Mouse (Mus musculus): ENCODE measurements around the gene Thrap3. TPM values are rescaled to one million over a fixed set of nuclear protein-coding genes. Genes with fewer than 3 reads are reported as not detected.

Thrap3 gene
- polyA plus RNA-seq, 1 experiment from 2014 or later, result 78.7 TPM

DNA sequence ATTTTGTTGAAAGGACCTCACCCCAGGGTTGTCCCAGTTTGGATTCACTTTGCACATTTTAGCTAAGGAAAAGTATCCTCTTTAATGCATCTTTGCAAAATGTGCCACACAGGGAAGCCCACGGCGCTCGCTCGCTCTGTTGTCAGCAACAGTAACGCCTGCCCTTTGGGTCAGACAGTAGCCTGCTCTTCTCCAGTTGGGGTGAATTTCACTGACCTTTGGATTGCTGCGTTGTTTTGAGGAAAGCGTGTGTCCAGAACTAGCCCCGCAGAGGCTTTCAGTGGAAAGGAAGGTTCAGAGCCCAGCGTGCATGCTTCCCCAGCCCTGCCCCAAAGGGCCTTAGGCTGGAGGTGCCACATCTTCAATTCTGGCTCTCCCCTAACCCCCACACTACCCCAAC lies 87.1 kb downstream of the Thrap3 start:
- DNase-seq (ENCODE audit: low spot score) (no peak), ATAC-seq (ENCODE audit: low FRiP score, low TSS enrichment) (no peak)
- Histone ChIP-seq H3K36me3 (ENCODE audit: control insufficient read depth, insufficient read depth, low read length) (no peaks in the 10 kb centered on the region), H3K4me3 (ENCODE audit: low read depth, low read length) (no peak overlapping the region), H3K27me3 (ENCODE audit: control insufficient read depth, insufficient read depth, low read length) (no peaks in the 10 kb centered on the region), H3K9ac (ENCODE audit: low read length) (no peak overlapping the region), H3K9me3 (ENCODE audit: control insufficient read depth, low read length) (no peaks in the 10 kb centered on the region), H3K4me1 (replicated peaks; ENCODE audit: control insufficient read depth, insufficient read depth) (peaks cover 3% of the 10 kb centered on the region; the same call in 1 of the 2 replicates), H3K27ac (replicated peaks) (no peak overlapping the region), H3K4me2 (replicated peaks; ENCODE audit: low read depth) (no peak overlapping the region)
- 87% methylated on average over 9 of the region's 9 CpGs for WGBS
- TF ChIP-seq CTCF (IDR thresholded peaks at IDR 0.05; ENCODE audit: low read depth) (no peak), EP300 (optimal IDR thresholded peaks at IDR 0.05) (no peak)

Other genes starting within 250 kb of the Thrap3 start
- 0.17 and 0.22 TPM in 2 replicates for gene Csf3r, start 178.2 kb downstream of the Thrap3 start, polyA plus RNA-seq (2015; fragmentation: Nextera tagmentation; extraction: Ambion mirVana)
- 81.9 and 90.0 TPM in 2 replicates for gene Mrps15, start 155.8 kb downstream of the Thrap3 start, polyA plus RNA-seq (2015; fragmentation: Nextera tagmentation; extraction: Ambion mirVana)
- 3.6 and 5.1 TPM in 2 replicates for gene Oscp1, start 144.2 kb downstream of the Thrap3 start, polyA plus RNA-seq (2015; fragmentation: Nextera tagmentation; extraction: Ambion mirVana)
- gene Lsm10, start 106.1 kb downstream of the Thrap3 start, polyA plus RNA-seq (2015; fragmentation: Nextera tagmentation; extraction: Ambion mirVana), result 41.8 and 46.5 TPM in 2 replicates
- gene Stk40, start 98.8 kb downstream of the Thrap3 start, polyA plus RNA-seq (2015; fragmentation: Nextera tagmentation; extraction: Ambion mirVana), result 17.3 and 20.2 TPM in 2 replicates
- gene Eva1b, start 55.0 kb downstream of the Thrap3 start, polyA plus RNA-seq (2015; fragmentation: Nextera tagmentation; extraction: Ambion mirVana), result 39.7 and 39.9 TPM in 2 replicates
- gene Sh3d21, start 39.3 kb downstream of the Thrap3 start, polyA plus RNA-seq (2015; fragmentation: Nextera tagmentation; extraction: Ambion mirVana), result 8.4 and 12.0 TPM in 2 replicates
- 15.2 and 17.8 TPM in 2 replicates for gene Map7d1, start 53.6 kb upstream of the Thrap3 start, polyA plus RNA-seq (2015; fragmentation: Nextera tagmentation; extraction: Ambion mirVana)
- 80.7 and 84.6 TPM in 2 replicates for gene Trappc3, start 59.6 kb upstream of the Thrap3 start, polyA plus RNA-seq (2015; fragmentation: Nextera tagmentation; extraction: Ambion mirVana)
- gene Col8a2, start 84.0 kb upstream of the Thrap3 start, polyA plus RNA-seq (2015; fragmentation: Nextera tagmentation; extraction: Ambion mirVana), result 6.4 and 7.8 TPM in 2 replicates
- 33.8 and 35.7 TPM in 2 replicates for gene Adprhl2, start 118.9 kb upstream of the Thrap3 start, polyA plus RNA-seq (2015; fragmentation: Nextera tagmentation; extraction: Ambion mirVana)
- 3.6 and 3.9 TPM in 2 replicates for gene Tekt2, start 122.9 kb upstream of the Thrap3 start, polyA plus RNA-seq (2015; fragmentation: Nextera tagmentation; extraction: Ambion mirVana)
- gene Ago3, start 226.8 kb upstream of the Thrap3 start, polyA plus RNA-seq (2015; fragmentation: Nextera tagmentation; extraction: Ambion mirVana), result 7.7 and 8.0 TPM in 2 replicates